Mouse (Mus musculus) neural tube, embryonic 13.5 days (tissue): ENCODE measurements around the gene Mtrf1. TPM values are rescaled to one million over a fixed set of nuclear protein-coding genes. Genes with fewer than 3 reads are reported as not detected.

ENCODE experiments used
- ATAC-seq: fragments of 200-750 bp; cut with Nextera tagmentation; 2 replicates; pipeline ENCODE4 v1.8.0; 2017; ENCODE audit warnings: low read depth, mild to moderate bottlenecking, moderate TSS enrichment, moderate library complexity
- H3K27ac ChIP-seq: fragments of 300-500 bp; sonication (generic); replicated peaks from 2 replicates; pipeline ENCODE4 v1.5.1; 2015; ENCODE audit warnings: moderate library complexity, mild to moderate bottlenecking, inconsistent platforms
- H3K27me3 ChIP-seq: fragments of 300-500 bp; sonication (generic); 2 replicates; pipeline ENCODE4 v1.6.1; 2015; ENCODE audit warnings: mild to moderate bottlenecking, inconsistent platforms
- H3K36me3 ChIP-seq: fragments of 300-500 bp; sonication (generic); 2 replicates; pipeline ENCODE4 v1.6.1; 2015; ENCODE audit warnings: mild to moderate bottlenecking, inconsistent platforms
- H3K4me1 ChIP-seq: fragments of 300-500 bp; sonication (generic); replicated peaks from 2 replicates; pipeline ENCODE4 v1.6.1; 2015; ENCODE audit warnings: inconsistent platforms
- H3K4me2 ChIP-seq: fragments of 300-500 bp; sonication (generic); 2 replicates; pipeline ENCODE4 v1.6.1; 2015; ENCODE audit warnings: inconsistent platforms, mild to moderate bottlenecking, moderate library complexity
- H3K4me3 ChIP-seq: fragments of 300-500 bp; sonication (generic); 2 replicates; pipeline ENCODE4 v1.5.1; 2015; ENCODE audit warnings: mild to moderate bottlenecking, inconsistent platforms
- H3K9ac ChIP-seq: fragments of 300-500 bp; sonication (generic); 2 replicates; pipeline ENCODE4 v1.6.1; 2015; ENCODE audit warnings: moderate library complexity, mild to moderate bottlenecking, inconsistent platforms
- H3K9me3 ChIP-seq: fragments of 300-500 bp; sonication (generic); 2 replicates; pipeline ENCODE4 v1.6.1; 2016; ENCODE audit warnings: inconsistent platforms
- WGBS: fragments of 180-500 bp; shearing (Covaris S2); methylation state at CpG from one replicate; pipeline ENCODE4 v1.1.7; 2015; 5-methylcytosine and 5-hydroxymethylcytosine counted together
- polyA plus RNA-seq: library from polyadenylated mRNA; unstranded; fragments of >200 nt; fragmentation: Nextera tagmentation; extraction: Ambion mirVana; gene quantifications from 2 replicates; pipeline ENCODE4 v1.2.1, GENCODE M21; 2015

Mtrf1 gene
- 11.5 and 14.1 TPM in 2 replicates for polyA plus RNA-seq

GRCm38 (mm10) chr14:79397321-79398122 is at the start of gene Mtrf1:
Gene Mtrf1 (plus strand): TSS chr14:79397772.
- peaks cover 14% of the 10 kb centered on the region for H3K36me3 ChIP-seq
- peak within 1 kb of the TSS; percentile 62 for H3K4me3 ChIP-seq
- no peaks in the 10 kb centered on the region for H3K27me3 ChIP-seq
- no peaks in the 10 kb centered on the region for H3K9me3 ChIP-seq
- ATAC-seq: peak; percentile 96
- H3K27ac ChIP-seq: peak within 1 kb of the TSS; percentile 95
- peaks cover 10% of the 10 kb centered on the region for H3K4me1 ChIP-seq
- peak within 1 kb of the TSS; percentile 74 for H3K9ac ChIP-seq
- 19% methylated on average over 23 of the region's 23 CpGs for WGBS
- peak within 1 kb of the TSS; percentile 64 for H3K4me2 ChIP-seq

DNA sequence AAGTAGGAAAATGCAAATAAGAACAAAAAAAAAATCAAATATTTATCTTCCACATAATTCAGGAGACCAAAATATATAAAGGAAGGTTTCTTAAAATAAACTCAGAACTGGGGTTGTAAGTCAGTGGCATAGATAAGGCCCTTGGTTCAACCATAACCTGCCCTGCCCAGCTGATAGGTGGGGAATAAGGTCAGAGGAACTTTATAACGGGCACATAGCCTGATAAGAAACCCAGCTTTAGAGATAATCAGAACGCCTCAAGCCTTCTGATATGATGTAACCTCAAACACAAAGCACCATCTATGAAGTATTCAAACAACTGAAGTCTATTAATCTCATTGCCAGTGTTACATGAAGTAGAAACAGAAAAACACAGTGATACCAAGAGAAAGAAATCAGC is 39.5 kb upstream of the Mtrf1 start:
- H3K27me3 ChIP-seq: no peaks in the 10 kb centered on the region
- H3K9ac ChIP-seq: no peak overlapping the region
- no peak overlapping the region for H3K27ac ChIP-seq
- no peak for ATAC-seq
- no peaks in the 10 kb centered on the region for H3K9me3 ChIP-seq
- H3K4me1 ChIP-seq: no peaks in the 10 kb centered on the region
- WGBS: 88% methylated on average over 2 of the region's 2 CpGs
- no peak overlapping the region for H3K4me2 ChIP-seq
- H3K4me3 ChIP-seq: no peak overlapping the region
- peaks cover 46% of the 10 kb centered on the region for H3K36me3 ChIP-seq

GRCm38 (mm10) chr14:79377041-79377440 is 20.5 kb upstream of the Mtrf1 start:
- no peaks in the 10 kb centered on the region for H3K27me3 ChIP-seq
- ATAC-seq: no peak
- H3K36me3 ChIP-seq: peaks cover 19% of the 10 kb centered on the region; the same call in 1 of the 2 replicates
- no peak overlapping the region for H3K27ac ChIP-seq
- no peak overlapping the region for H3K4me3 ChIP-seq
- no peak overlapping the region for H3K9ac ChIP-seq
- no peaks in the 10 kb centered on the region for H3K4me1 ChIP-seq
- H3K9me3 ChIP-seq: no peaks in the 10 kb centered on the region
- H3K4me2 ChIP-seq: no peak overlapping the region

DNA sequence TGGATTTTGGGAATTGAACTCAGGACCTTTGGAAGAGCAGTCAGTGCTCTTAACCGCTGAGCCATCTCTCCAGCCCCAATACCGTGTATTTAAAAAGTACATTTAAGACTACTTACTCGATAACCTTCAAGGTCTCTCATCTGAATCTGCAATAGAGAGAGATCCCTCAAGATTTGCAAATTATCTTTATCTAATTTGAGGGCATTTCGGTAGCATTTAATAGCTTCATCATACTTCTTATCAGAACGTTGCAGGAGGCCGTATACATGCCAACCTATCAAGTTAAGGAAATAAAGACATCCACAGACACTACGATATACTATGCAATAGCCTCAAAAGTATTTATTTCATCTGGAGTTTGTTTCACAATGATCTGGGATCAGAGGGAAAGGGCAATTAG is 14.5 kb upstream of the Mtrf1 start:
- no peaks in the 10 kb centered on the region for H3K27me3 ChIP-seq
- no peak overlapping the region for H3K4me2 ChIP-seq
- no peak overlapping the region for H3K27ac ChIP-seq
- no peaks in the 10 kb centered on the region for H3K9me3 ChIP-seq
- peaks cover 20% of the 10 kb centered on the region; the same call in 1 of the 2 replicates for H3K36me3 ChIP-seq
- no peak overlapping the region for H3K9ac ChIP-seq
- no peaks in the 10 kb centered on the region for H3K4me1 ChIP-seq
- no peak for ATAC-seq
- no peak overlapping the region for H3K4me3 ChIP-seq
- WGBS: 94% methylated on average over 7 of the region's 7 CpGs

- Histone ChIP-seq H3K36me3 (0 out of 2 replicates have a peak, but pooled peaks cover under 1% of the 10 kb centered on the region), H3K27me3 (no peaks in the 10 kb centered on the region), H3K4me3 (no peak overlapping the region), H3K9ac (no peak overlapping the region), H3K27ac (no peak overlapping the region), H3K4me2 (no peak overlapping the region), H3K9me3 (no peaks in the 10 kb centered on the region), H3K4me1 (peaks cover 20% of the 10 kb centered on the region)
- WGBS: 90% methylated on average over 3 of the region's 3 CpGs
- ATAC-seq: no peak
These were observed 9.3 kb upstream of the Mtrf1 start for GRCm38 (mm10) chr14:79388304-79388703.

DNA sequence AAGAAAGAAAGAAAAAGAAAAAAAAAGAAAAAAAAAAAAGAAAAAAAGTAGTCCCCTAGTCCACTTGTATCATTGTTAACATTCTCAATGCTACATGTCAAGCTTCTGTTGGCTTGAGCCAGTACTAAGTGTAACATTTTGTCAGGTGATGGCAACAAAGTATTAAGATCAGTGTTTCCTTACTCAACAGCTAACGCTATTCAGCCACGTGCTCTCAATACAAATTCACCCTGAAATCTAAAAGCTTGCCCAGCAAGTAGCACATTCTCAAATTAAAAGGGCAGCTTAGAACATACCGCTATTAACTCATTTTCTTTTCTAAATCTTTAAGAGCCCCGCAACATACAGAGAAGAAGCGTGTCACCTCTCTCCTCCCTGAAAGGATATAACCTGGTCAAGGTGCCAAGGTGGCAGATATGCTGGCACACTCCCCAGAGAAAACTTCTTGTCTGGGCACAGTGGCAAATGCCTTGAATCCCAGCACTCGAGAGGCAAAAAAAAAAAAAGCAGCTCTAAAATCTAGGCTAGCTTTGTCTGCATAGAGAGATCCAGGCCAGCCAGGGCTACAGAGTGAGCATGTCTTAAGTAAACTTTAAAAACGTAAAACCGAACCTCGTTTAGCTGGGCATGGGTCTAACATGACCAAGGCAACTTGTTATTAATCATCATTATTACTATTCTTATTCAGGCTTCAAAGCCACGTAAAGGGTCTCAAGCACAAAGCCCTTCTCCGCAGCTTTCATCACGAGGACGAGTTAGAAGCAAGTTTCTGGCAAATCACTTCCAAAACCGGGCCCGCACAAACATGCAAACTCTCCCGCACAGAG is 7.9 kb upstream of the Mtrf1 start:
- H3K4me1 ChIP-seq: peaks cover 20% of the 10 kb centered on the region
- H3K36me3 ChIP-seq: no peaks in the 10 kb centered on the region
- H3K9ac ChIP-seq: peak overlapping the region; percentile 80
- no peaks in the 10 kb centered on the region for H3K27me3 ChIP-seq
- ATAC-seq: peak; percentile 7; the same call in 1 of the 2 replicates
- peak overlapping the region; percentile 97 for H3K27ac ChIP-seq
- H3K4me2 ChIP-seq: peak overlapping the region; percentile 82
- 2% methylated on average over 16 of the region's 16 CpGs for WGBS
- H3K9me3 ChIP-seq: no peaks in the 10 kb centered on the region
- peak overlapping the region; percentile 73 for H3K4me3 ChIP-seq

DNA sequence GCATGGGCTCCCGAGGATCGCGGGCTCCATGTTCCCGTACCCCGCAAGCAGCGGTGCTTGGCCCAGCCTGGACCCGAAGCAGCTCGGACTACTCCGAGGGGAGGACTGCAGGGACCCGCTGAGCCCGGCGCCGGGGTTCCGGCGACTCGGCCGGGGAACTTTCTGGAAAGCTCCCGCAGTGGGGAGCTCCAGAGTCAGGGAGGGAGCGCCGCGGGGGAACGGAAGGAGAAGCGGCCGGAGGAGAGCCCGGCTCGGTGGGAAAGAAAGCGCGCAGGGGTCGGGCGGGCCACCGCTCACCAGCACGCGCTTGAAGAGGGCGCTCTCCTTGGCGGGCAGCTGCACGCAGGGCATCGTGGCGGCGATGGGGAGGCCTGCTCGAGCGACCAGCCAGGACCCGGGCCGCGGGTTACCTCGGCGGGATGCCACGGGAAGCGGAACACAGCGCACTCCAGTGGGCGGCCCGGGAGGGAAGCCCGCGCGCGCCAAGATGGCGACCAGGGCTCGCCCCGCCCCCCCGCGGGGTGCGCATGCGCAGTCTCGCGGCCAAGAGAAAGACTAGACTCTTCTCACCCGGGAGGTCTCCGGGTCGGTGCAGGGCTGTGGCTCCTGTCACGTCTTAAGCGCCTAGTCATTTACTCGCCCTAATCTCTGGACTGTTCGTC is 7.2 kb upstream of the Mtrf1 start, which contains the start of gene Naa16:
Gene Naa16, minus strand, starts transcription at position 514 of the 662 bp plus-strand sequence.
- H3K36me3 ChIP-seq: no peaks in the 10 kb centered on the region
- under 1% methylated on average over 69 of the region's 71 CpGs for WGBS
- peak within 1 kb of the TSS; percentile 80 for H3K9ac ChIP-seq
- H3K4me2 ChIP-seq: peak within 1 kb of the TSS; percentile 82
- H3K4me3 ChIP-seq: peak within 1 kb of the TSS; percentile 73
- ATAC-seq: peak; percentile 98
- no peaks in the 10 kb centered on the region for H3K27me3 ChIP-seq
- H3K27ac ChIP-seq: peak within 1 kb of the TSS; percentile 97
- peaks cover 20% of the 10 kb centered on the region for H3K4me1 ChIP-seq
- H3K9me3 ChIP-seq: no peaks in the 10 kb centered on the region

DNA sequence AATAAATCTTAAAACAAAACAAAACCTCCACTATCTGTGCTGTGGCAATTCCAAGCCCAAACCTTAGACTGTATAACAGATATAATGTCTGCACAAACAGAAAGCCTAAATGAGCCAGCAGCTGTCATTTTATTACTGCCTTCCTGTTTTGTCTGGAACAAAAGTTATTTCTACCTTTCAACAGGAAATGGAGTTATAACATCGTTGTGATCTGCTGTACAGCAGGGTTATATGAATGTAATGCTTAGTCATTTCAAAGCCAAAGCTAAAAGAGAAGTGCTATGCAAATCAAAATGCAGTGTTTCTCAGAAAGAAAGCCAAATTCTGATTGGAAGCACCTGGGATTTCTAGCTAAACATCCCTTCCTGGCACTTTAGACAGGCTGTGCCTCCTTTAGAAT is 4.3 kb upstream of the Mtrf1 start:
- 79% methylated on average over 1 of the region's 1 CpGs for WGBS
- Histone ChIP-seq H3K9me3 (no peaks in the 10 kb centered on the region), H3K36me3 (no peaks in the 10 kb centered on the region), H3K4me3 (no peak overlapping the region), H3K27me3 (no peaks in the 10 kb centered on the region), H3K4me2 (no peak overlapping the region), H3K9ac (no peak overlapping the region), H3K27ac (no peak overlapping the region), H3K4me1 (peaks cover 22% of the 10 kb centered on the region)
- ATAC-seq: no peak

DNA sequence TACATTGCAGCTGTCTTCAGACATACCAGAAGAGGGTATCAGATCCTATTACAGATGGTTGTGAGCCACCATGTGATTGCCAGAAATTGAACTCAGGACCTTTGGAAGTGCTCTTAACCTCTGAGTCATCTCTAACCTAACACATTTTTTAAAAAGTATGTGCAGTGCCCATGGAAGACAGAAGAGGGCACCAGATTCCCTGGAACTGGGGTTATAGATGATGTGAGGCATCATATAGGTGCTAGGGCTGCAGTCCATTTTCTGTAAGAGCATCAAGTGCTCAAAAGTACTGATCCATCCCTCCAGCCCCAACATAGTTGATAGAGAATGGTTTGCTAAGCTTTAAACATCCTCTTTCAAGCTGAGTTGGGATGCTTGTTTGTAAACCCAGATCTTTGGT is 3.0 kb upstream of the Mtrf1 start:
- Histone ChIP-seq H3K4me3 (no peak overlapping the region), H3K9ac (no peak overlapping the region), H3K9me3 (no peaks in the 10 kb centered on the region), H3K27me3 (no peaks in the 10 kb centered on the region), H3K27ac (no peak overlapping the region), H3K4me2 (no peak overlapping the region), H3K36me3 (no peaks in the 10 kb centered on the region), H3K4me1 (peaks cover 16% of the 10 kb centered on the region)
- no peak for ATAC-seq

- no peak for ATAC-seq
- Histone ChIP-seq H3K9me3 (no peaks in the 10 kb centered on the region), H3K27me3 (no peaks in the 10 kb centered on the region), H3K27ac (no peak overlapping the region), H3K4me2 (no peak overlapping the region), H3K9ac (no peak overlapping the region), H3K36me3 (peaks cover 39% of the 10 kb centered on the region), H3K4me1 (no peaks in the 10 kb centered on the region), H3K4me3 (no peak overlapping the region)
- 90% methylated on average over 2 of the region's 2 CpGs for WGBS
These were observed 10.1 kb downstream of the Mtrf1 start for GRCm38 (mm10) chr14:79407641-79408040.

- no peak overlapping the region for H3K4me2 ChIP-seq
- WGBS: 89% methylated on average over 6 of the region's 6 CpGs
- no peak for ATAC-seq
These were observed 11.8 kb downstream of the Mtrf1 start for GRCm38 (mm10) chr14:79409278-79409830.

More at GRCm38 (mm10) chr14:79409278-79409830, 11.8 kb downstream of the Mtrf1 start:
- no peak overlapping the region for H3K9ac ChIP-seq
- peaks cover 40% of the 10 kb centered on the region for H3K36me3 ChIP-seq
- no peak overlapping the region for H3K4me3 ChIP-seq
- H3K4me1 ChIP-seq: no peaks in the 10 kb centered on the region
- H3K27ac ChIP-seq: no peak overlapping the region
- H3K9me3 ChIP-seq: no peaks in the 10 kb centered on the region
- no peaks in the 10 kb centered on the region for H3K27me3 ChIP-seq
